Mouse (Mus musculus) forebrain, embryonic 12.5 days (tissue): ENCODE measurements at regions not wholly inside any gene's neighbourhood (a gene's known extent, or its start where the extent isn't known, plus 50 kb on each side); places are given as distances from the start of the nearest gene placed in this dataset.

Experiments used
- ATAC-seq: fragments of 200-750 bp; cut with Nextera tagmentation; 2 replicates; pipeline ENCODE4 v1.8.0; 2017; ENCODE audit warnings: moderate TSS enrichment; ENCODE audit not compliant: low FRiP score
- H3K27ac ChIP-seq: fragments of 300-500 bp; sonication (generic); 2 replicates; pipeline ENCODE4 v1.5.1; 2016; ENCODE audit warnings: mild to moderate bottlenecking
- H3K27me3 ChIP-seq: fragments of 300-500 bp; sonication (generic); 2 replicates; pipeline ENCODE4 v1.6.1; 2016; ENCODE audit warnings: mild to moderate bottlenecking
- H3K36me3 ChIP-seq: fragments of 300-500 bp; sonication (generic); replicated peaks from 2 replicates; pipeline ENCODE4 v1.6.1; 2016; ENCODE audit warnings: mild to moderate bottlenecking
- H3K4me1 ChIP-seq: fragments of 300-500 bp; sonication (generic); 2 replicates; pipeline ENCODE4 v1.6.1; 2016
- H3K4me2 ChIP-seq: fragments of 300-500 bp; sonication (generic); 2 replicates; pipeline ENCODE4 v1.6.1; 2016; ENCODE audit warnings: mild to moderate bottlenecking, moderate library complexity
- H3K4me3 ChIP-seq: fragments of 300-500 bp; sonication (generic); replicated peaks from 2 replicates; pipeline ENCODE4 v1.5.1; 2016; ENCODE audit warnings: mild to moderate bottlenecking
- H3K9ac ChIP-seq: fragments of 300-500 bp; sonication (generic); 2 replicates; pipeline ENCODE4 v1.6.1; 2016; ENCODE audit warnings: mild to moderate bottlenecking
- H3K9me3 ChIP-seq: fragments of 300-500 bp; sonication (generic); 2 replicates; pipeline ENCODE4 v1.6.1; 2016
- WGBS: fragments of 180-500 bp; shearing (Covaris S2); methylation state at CpG from one replicate; pipeline ENCODE4 v1.1.7; 2016; 5-methylcytosine and 5-hydroxymethylcytosine counted together

GRCm38 (mm10) chr5:64433786-64434185 lies 277.7 kb downstream of the Tbc1d1 start:
- no peaks in the 10 kb centered on the region; the same call in 1 of the 2 replicates for H3K4me1 ChIP-seq
- no peaks in the 10 kb centered on the region for H3K9me3 ChIP-seq
- ATAC-seq, result no peak
- H3K9ac ChIP-seq, result no peak overlapping the region
- no peak overlapping the region for H3K4me2 ChIP-seq
- H3K27ac ChIP-seq, result no peak overlapping the region
- no peaks in the 10 kb centered on the region for H3K36me3 ChIP-seq
- WGBS, result 95% methylated on average over 5 of the region's 5 CpGs
- H3K4me3 ChIP-seq, result no peak overlapping the region
- H3K27me3 ChIP-seq, result no peaks in the 10 kb centered on the region

DNA sequence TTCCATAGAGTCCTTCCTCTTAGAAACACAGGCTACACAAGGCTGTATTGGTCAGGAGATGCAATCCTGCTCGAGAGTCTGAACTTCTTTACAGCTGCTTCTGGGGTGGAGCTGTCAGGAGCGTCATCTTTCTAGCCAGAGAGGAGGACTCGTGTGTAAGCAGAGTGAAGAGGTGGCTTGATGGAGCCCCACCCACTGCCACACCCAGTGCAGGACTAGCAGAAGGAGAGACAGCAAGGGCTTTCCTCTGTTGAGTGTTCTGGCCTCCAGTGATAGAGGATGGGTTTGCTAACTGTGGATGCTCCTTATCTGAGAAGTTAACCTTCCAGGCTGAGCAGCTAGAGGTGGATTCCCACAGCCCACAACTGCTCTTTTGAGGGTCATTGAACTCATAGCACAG lies 279.4 kb downstream of the Tbc1d1 start:
- no peaks in the 10 kb centered on the region for H3K27me3 ChIP-seq
- H3K27ac ChIP-seq, result no peak overlapping the region
- no peak overlapping the region for H3K9ac ChIP-seq

GRCm38 (mm10) chr5:64435958-64436357 lies 279.9 kb downstream of the Tbc1d1 start:
- no peaks in the 10 kb centered on the region for H3K27me3 ChIP-seq
- 89% methylated on average over 2 of the region's 2 CpGs for WGBS
- H3K27ac ChIP-seq, result no peak overlapping the region
- no peak for ATAC-seq
- H3K4me1 ChIP-seq, result no peaks in the 10 kb centered on the region
- H3K36me3 ChIP-seq, result no peaks in the 10 kb centered on the region
- no peaks in the 10 kb centered on the region for H3K9me3 ChIP-seq
- H3K4me3 ChIP-seq, result no peak overlapping the region
- H3K9ac ChIP-seq, result no peak overlapping the region
- H3K4me2 ChIP-seq, result no peak overlapping the region

More for the DNA sequence above, 279.4 kb downstream of the Tbc1d1 start:
- Histone ChIP-seq H3K9me3 (no peaks in the 10 kb centered on the region), H3K4me1 (no peaks in the 10 kb centered on the region), H3K4me3 (no peak overlapping the region), H3K36me3 (no peaks in the 10 kb centered on the region), H3K4me2 (no peak overlapping the region)
- 83% methylated on average over 3 of the region's 3 CpGs for WGBS
- ATAC-seq, result no peak

DNA sequence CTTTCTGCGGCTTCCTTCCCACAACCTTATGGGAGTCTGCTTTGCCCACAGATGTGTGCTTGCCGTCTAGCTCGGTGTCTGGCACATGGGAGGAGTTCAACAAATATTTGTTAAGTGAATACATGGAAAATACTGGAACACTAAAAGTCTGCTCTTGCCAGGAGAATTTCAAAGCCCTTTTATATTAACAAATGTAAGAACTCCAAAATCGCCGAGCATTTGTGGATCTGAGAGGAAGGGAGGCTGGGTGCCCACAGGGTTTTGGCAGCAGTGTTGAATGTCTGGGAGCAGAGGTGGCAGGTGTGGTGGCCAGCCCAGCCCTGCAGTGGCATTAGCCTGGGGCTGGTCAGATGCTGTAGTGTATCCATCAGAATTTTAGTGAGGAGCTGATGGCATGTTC lies 281.6 kb downstream of the Tbc1d1 start:
- no peak overlapping the region for H3K27ac ChIP-seq
- H3K4me2 ChIP-seq, result no peak overlapping the region
- H3K9ac ChIP-seq, result no peak overlapping the region
- H3K36me3 ChIP-seq, result no peaks in the 10 kb centered on the region
- WGBS, result 90% methylated on average over 5 of the region's 5 CpGs
- H3K27me3 ChIP-seq, result no peaks in the 10 kb centered on the region; the same call in 1 of the 2 replicates
- no peak for ATAC-seq
- no peak overlapping the region for H3K4me3 ChIP-seq
- no peaks in the 10 kb centered on the region for H3K4me1 ChIP-seq
- H3K9me3 ChIP-seq, result no peaks in the 10 kb centered on the region

DNA sequence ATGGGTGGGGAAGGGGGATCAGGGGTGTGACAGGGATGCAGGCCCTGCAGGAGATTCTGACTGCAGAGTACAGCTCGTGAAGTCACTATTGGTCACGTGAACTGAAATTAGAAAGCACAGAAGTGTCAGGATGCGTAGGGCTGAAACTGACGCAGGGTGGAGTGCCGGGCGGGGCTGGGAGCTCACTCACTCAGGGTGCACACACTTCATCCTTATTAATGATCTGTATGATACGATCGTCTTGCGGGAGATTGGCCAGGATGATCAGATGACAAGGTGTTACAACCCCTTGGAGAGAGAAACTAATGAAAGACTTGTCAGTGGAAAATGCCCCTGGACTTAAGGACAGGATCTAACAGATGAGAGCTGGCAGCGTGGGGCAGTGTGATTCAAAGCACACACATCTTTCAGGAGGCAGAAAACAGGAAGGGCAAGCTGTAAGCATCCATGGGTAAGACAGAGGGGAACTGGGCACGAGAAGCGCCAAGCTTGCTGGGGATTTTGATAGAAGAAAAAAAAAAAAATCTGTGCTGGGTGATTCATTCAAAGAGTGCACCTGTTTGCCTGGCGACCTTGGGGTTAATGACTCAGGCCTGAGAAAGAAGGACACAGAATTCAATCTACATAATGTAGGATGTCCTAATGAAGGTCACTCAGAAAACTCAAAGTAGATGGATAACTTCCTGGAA lies 282.5 kb downstream of the Tbc1d1 start:
- WGBS, result 81% methylated on average over 13 of the region's 13 CpGs
- Histone ChIP-seq H3K27ac (no peak overlapping the region), H3K4me2 (no peak overlapping the region), H3K36me3 (no peaks in the 10 kb centered on the region), H3K27me3 (no peaks in the 10 kb centered on the region; the same call in 1 of the 2 replicates), H3K4me3 (no peak overlapping the region), H3K4me1 (no peaks in the 10 kb centered on the region), H3K9ac (no peak overlapping the region), H3K9me3 (no peaks in the 10 kb centered on the region)
- no peak for ATAC-seq

GRCm38 (mm10) chr5:64447847-64448246 lies 291.7 kb downstream of the Tbc1d1 start:
- H3K9me3 ChIP-seq, result peaks cover 3% of the 10 kb centered on the region; the same call in 1 of the 2 replicates
- H3K4me3 ChIP-seq, result no peak overlapping the region
- H3K36me3 ChIP-seq, result no peaks in the 10 kb centered on the region
- H3K4me1 ChIP-seq, result no peaks in the 10 kb centered on the region
- no peaks in the 10 kb centered on the region for H3K27me3 ChIP-seq
- H3K9ac ChIP-seq, result no peak overlapping the region
- H3K27ac ChIP-seq, result no peak overlapping the region
- no peak for ATAC-seq
- WGBS, result 89% methylated on average over 4 of the region's 4 CpGs
- no peak overlapping the region for H3K4me2 ChIP-seq

DNA sequence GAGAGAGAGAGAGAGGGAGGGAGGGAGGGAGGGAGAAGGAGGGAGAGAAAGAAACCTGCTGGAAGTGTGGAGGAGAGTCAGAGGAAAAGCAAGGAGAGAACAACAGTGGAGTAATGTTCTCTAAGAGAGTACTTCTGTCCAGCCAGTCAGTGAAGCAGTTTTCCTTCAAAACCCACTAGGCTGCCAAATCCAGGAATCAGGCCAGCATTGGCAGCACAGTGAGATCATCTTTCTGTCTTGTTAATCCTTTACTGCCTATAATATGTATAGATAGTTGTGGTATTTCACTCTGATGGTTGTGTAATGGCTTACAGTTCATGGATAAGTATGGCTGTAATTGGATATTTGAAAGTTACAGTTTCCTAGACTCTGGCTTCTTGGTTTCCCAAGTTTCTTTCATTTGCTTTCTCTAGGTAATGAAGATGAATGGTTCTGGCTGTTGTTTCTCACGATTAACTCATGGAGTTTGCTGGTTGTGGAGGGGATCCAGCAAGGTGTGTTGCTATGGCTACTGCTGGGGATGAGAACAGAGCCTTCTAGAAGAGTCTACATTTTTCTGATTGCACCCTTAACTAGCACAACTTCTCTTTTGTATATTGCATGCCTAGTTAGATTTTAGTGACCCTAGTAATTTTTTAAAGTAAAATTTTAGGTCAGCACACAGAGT lies 296.7 kb downstream of the Tbc1d1 start:
- no peak overlapping the region for H3K4me2 ChIP-seq
- ATAC-seq, result no peak
- H3K4me3 ChIP-seq, result no peak overlapping the region
- no peaks in the 10 kb centered on the region for H3K27me3 ChIP-seq
- no peaks in the 10 kb centered on the region for H3K36me3 ChIP-seq
- H3K9ac ChIP-seq, result no peak overlapping the region
- peaks cover 4% of the 10 kb centered on the region; the same call in 1 of the 2 replicates for H3K4me1 ChIP-seq
- no peaks in the 10 kb centered on the region for H3K9me3 ChIP-seq
- no peak overlapping the region for H3K27ac ChIP-seq
- 40% methylated on average over 1 of the region's 1 CpGs for WGBS

- Histone ChIP-seq H3K27ac (no peak overlapping the region), H3K9me3 (no peaks in the 10 kb centered on the region), H3K4me1 (peaks cover 3% of the 10 kb centered on the region), H3K36me3 (no peaks in the 10 kb centered on the region), H3K4me3 (no peak overlapping the region), H3K27me3 (no peaks in the 10 kb centered on the region), H3K9ac (no peak overlapping the region), H3K4me2 (no peak overlapping the region)
- ATAC-seq, result no peak
- WGBS, result 62% methylated on average over 5 of the region's 5 CpGs
Measured at GRCm38 (mm10) chr5:64459807-64460206, 303.7 kb downstream of the Tbc1d1 start.

- H3K36me3 ChIP-seq, result no peaks in the 10 kb centered on the region
- H3K27ac ChIP-seq, result no peak overlapping the region
- H3K9ac ChIP-seq, result no peak overlapping the region
- H3K9me3 ChIP-seq, result no peaks in the 10 kb centered on the region
- H3K27me3 ChIP-seq, result no peaks in the 10 kb centered on the region
- 67% methylated on average over 1 of the region's 1 CpGs for WGBS
- H3K4me3 ChIP-seq, result no peak overlapping the region
- ATAC-seq, result no peak
- no peak overlapping the region for H3K4me2 ChIP-seq
- peaks cover 3% of the 10 kb centered on the region for H3K4me1 ChIP-seq
Measured at GRCm38 (mm10) chr5:64460891-64461290, 304.8 kb downstream of the Tbc1d1 start.

DNA sequence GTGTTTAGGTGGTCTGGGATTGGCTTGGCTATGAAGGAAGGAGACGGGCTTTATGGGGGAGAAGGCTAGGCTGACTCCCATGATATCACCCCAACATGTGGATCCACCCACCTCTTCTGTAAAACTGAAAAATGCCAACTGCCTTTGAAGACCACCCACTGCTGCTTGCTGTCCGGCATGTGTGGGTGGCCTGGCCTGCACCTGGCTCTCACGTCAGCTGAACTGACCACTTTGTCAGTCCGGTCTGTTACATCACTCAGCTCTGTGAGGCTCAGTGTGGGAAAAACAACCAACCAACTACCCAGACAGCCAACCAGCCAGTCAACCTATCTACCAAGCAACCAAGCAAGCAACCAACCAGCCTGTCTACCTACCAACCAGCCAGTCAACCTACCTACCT lies 305.5 kb downstream of the Tbc1d1 start:
- no peak overlapping the region for H3K9ac ChIP-seq
- no peaks in the 10 kb centered on the region for H3K36me3 ChIP-seq
- H3K4me1 ChIP-seq, result peaks cover 3% of the 10 kb centered on the region
- no peak overlapping the region for H3K27ac ChIP-seq
- no peak overlapping the region for H3K4me3 ChIP-seq
- no peaks in the 10 kb centered on the region for H3K27me3 ChIP-seq
- WGBS, result 87% methylated on average over 4 of the region's 4 CpGs
- no peaks in the 10 kb centered on the region for H3K9me3 ChIP-seq
- ATAC-seq, result no peak
- H3K4me2 ChIP-seq, result no peak overlapping the region

GRCm38 (mm10) chr5:64462411-64462810 lies 306.3 kb downstream of the Tbc1d1 start:
- WGBS, result 82% methylated on average over 3 of the region's 3 CpGs
- H3K4me1 ChIP-seq, result peaks cover 3% of the 10 kb centered on the region
- no peaks in the 10 kb centered on the region for H3K36me3 ChIP-seq
- no peaks in the 10 kb centered on the region for H3K27me3 ChIP-seq
- no peak overlapping the region for H3K4me3 ChIP-seq
- no peak overlapping the region for H3K9ac ChIP-seq
- no peak overlapping the region; the same call in 1 of the 2 replicates for H3K4me2 ChIP-seq
- no peak overlapping the region for H3K27ac ChIP-seq
- no peak for ATAC-seq
- H3K9me3 ChIP-seq, result no peaks in the 10 kb centered on the region

DNA sequence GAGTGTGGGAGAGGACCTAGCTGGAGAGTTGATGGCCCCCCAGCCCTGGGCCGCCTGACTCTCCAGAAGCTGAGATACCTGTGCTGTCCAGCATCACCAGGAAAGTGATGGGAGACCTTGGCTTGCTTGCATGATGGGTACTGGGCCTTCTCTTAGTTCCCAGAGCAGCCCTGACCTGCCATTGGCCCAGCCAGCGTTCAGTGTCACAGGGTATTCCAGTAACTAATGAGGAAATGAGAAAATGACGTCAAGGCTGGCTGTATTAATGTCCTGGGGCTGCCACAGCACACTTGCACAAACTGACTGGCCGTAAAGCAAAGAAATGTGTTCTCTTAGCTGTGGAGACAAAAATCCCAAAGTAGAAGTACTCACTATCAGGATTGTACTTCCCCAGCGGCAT lies 307.5 kb downstream of the Tbc1d1 start:
- WGBS, result 84% methylated on average over 5 of the region's 5 CpGs
- Histone ChIP-seq H3K27me3 (no peaks in the 10 kb centered on the region), H3K4me1 (peaks cover 3% of the 10 kb centered on the region), H3K9ac (no peak overlapping the region), H3K4me2 (no peak overlapping the region), H3K27ac (no peak overlapping the region), H3K9me3 (no peaks in the 10 kb centered on the region), H3K36me3 (no peaks in the 10 kb centered on the region), H3K4me3 (no peak overlapping the region)
- ATAC-seq, result no peak

DNA sequence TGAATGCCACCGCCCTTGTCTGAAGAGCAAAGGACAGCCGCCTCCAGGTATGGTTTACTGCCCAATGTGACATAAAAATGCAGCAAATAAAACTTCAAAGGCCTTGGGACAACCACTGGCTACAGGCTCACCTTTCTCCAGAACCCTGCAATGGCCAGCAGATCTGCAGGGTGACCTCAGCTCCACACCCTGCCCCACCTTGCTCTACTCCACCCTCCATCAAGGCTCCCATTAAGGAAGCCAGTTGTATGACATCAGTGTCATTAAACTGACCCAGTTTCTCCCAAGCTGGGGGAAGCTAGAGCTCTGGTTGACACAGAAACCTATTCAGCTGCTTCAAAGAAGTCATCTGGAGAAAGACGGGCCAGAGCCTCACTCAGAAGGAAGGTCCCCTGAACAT lies 310.2 kb downstream of the Tbc1d1 start:
- no peaks in the 10 kb centered on the region for H3K36me3 ChIP-seq
- H3K27me3 ChIP-seq, result no peaks in the 10 kb centered on the region
- no peak overlapping the region for H3K4me2 ChIP-seq
- H3K4me3 ChIP-seq, result no peak overlapping the region
- H3K27ac ChIP-seq, result no peak overlapping the region
- 77% methylated on average over 3 of the region's 3 CpGs for WGBS
- no peaks in the 10 kb centered on the region for H3K9me3 ChIP-seq
- H3K9ac ChIP-seq, result no peak overlapping the region
- no peak for ATAC-seq
- H3K4me1 ChIP-seq, result peaks cover 3% of the 10 kb centered on the region
